Mouse (Mus musculus): ENCODE data around the gene Dgcr2. TPM values are rescaled to one million over a fixed set of nuclear protein-coding genes. Genes with fewer than 3 reads are reported as not detected.
A peak's percentile ranks its signal among the peaks of the same experiment; 100 is the strongest.

Dgcr2 gene
- polyA plus RNA-seq, 1 experiment, result 29.4 TPM

DNA sequence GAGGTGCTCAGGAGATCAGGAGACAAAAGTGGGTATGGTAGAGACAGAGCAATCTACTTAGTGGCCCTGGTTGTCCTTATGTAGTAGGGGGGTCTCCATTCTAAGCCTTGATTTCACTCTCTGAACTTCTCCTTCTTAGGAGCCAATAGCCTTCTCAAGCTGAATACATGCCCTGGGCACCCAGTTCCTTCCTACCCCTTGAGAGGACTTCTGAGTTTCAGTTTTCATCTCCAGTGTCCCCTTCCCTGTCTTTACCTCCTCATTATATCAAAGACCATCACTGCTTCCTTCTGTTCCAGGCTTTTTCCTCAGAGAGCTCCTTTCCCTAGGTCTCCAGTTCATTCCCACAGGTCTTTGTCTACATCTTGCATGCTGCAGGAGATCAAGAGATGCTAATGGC, 101.8 kb downstream of the Dgcr2 start:
- H3K4me3 ChIP-seq (ENCODE audit: insufficient read depth, low read length), result peak overlapping the region; percentile 16; the same call in 1 of the 2 replicates
- no peak overlapping the region for H3K27ac ChIP-seq (ENCODE audit: insufficient read depth, low read depth, low read length)
- H3K4me1 ChIP-seq (ENCODE audit: control insufficient read depth, insufficient read depth, low read length), result peaks cover 3% of the 10 kb centered on the region; the same call in 1 of the 2 replicates
- TF ChIP-seq POLR2A (IDR thresholded peaks at IDR 0.05; ENCODE audit: borderline replicate concordance, low read depth, low read length) (no peak), CTCF (IDR thresholded peaks at IDR 0.05; ENCODE audit: low read depth, low read length) (no peak)

DNA sequence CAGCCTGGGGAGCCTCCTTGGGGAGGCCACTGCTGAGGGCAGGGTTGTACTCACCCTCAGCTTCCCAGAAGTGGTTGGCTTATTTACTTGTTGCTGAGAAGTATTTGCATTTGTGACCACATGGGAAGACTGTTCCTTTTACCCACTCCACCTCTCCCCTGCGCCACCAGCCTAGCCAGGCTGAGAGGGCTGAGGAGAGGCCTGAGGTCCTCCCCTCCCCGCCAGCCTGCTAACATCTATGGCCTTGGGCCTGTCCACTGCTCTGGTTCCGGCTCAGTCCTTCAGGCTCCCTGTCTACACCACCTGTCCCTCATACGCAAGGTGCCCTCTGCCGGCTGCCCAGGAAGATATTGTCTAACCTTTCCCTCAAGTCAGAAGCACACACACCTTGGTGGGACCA, 102.7 kb downstream of the Dgcr2 start:
- Histone ChIP-seq H3K4me1 (ENCODE audit: control insufficient read depth, insufficient read depth, low read length) (peaks cover 3% of the 10 kb centered on the region; the same call in 1 of the 2 replicates), H3K4me3 (ENCODE audit: insufficient read depth, low read length) (no peak overlapping the region), H3K27ac (ENCODE audit: insufficient read depth, low read depth, low read length) (no peak overlapping the region)
- TF ChIP-seq CTCF (IDR thresholded peaks at IDR 0.05; ENCODE audit: low read depth, low read length) (no peak), POLR2A (IDR thresholded peaks at IDR 0.05; ENCODE audit: borderline replicate concordance, low read depth, low read length) (no peak)

DNA sequence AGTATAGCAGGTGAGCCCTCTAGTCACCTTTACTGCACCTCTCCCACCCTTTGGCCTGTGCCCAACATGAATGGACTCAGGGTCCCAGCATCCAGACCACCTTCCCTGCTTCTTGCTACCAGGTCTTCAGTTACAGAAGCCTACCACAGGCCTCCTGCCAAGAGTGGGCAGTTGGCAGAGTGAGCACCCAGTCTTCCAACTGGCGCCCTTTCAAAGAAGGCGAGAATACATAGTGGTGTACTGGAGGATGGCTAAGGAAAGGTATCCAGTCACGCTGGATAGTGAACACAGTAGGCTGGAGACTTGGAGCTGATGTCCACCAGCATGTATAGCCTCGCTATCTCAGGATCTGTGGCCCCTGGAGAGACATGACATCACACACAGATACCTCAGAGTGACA, 104.3 kb downstream of the Dgcr2 start:
- Histone ChIP-seq H3K27ac (ENCODE audit: insufficient read depth, low read depth, low read length) (no peak overlapping the region), H3K4me1 (ENCODE audit: control insufficient read depth, insufficient read depth, low read length) (peaks cover 3% of the 10 kb centered on the region; the same call in 1 of the 2 replicates), H3K4me3 (ENCODE audit: insufficient read depth, low read length) (no peak overlapping the region)
- TF ChIP-seq POLR2A (IDR thresholded peaks at IDR 0.05; ENCODE audit: borderline replicate concordance, low read depth, low read length) (no peak), CTCF (IDR thresholded peaks at IDR 0.05; ENCODE audit: low read depth, low read length) (no peak)

DNA sequence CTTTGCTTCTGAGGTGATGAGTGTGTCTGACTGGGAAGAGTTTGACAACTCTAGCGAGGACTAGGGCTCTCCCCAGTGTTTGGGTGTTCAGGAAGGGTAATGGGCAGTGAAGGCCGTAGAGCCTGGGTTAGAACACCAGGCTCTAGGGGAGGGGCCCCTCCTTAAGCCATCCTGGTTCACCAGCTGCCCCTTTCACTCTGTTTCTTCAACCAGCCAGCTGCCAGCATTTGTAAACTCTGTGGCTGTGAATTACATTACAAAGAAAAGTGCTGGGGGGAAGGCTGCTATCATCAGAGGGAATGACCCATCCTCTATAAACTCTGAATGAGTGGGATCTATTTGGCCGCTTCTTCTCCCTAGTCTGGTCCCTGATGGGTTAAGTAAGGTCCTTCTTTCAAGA, 105.6 kb downstream of the Dgcr2 start:
- TF ChIP-seq POLR2A (IDR thresholded peaks at IDR 0.05; ENCODE audit: borderline replicate concordance, low read depth, low read length) (no peak), CTCF (IDR thresholded peaks at IDR 0.05; ENCODE audit: low read depth, low read length) (no peak)
- Histone ChIP-seq H3K4me1 (ENCODE audit: control insufficient read depth, insufficient read depth, low read length) (peaks cover 3% of the 10 kb centered on the region; the same call in 1 of the 2 replicates), H3K27ac (ENCODE audit: insufficient read depth, low read depth, low read length) (no peak overlapping the region), H3K4me3 (ENCODE audit: insufficient read depth, low read length) (no peak overlapping the region)

Other genes with a start within 250 kb of the Dgcr2 start
- gene Med15, start 165.7 kb downstream of the Dgcr2 start, polyA plus RNA-seq (2012; ENCODE audit: insufficient read depth, insufficient read length, missing spikeins), result 82.4 and 105 TPM in 2 replicates
- gene Klhl22, start 138.9 kb downstream of the Dgcr2 start, polyA plus RNA-seq (2012; ENCODE audit: insufficient read depth, insufficient read length, missing spikeins), result 9.3 and 12.4 TPM in 2 replicates
- gene Scarf2, start 101.3 kb downstream of the Dgcr2 start, polyA plus RNA-seq (2012; ENCODE audit: insufficient read depth, insufficient read length, missing spikeins), result 0.86 and 1.7 TPM in 2 replicates
- not detected in 2 replicates for gene B830017H08Rik, start 65.4 kb downstream of the Dgcr2 start, polyA plus RNA-seq (2012; ENCODE audit: insufficient read depth, insufficient read length, missing spikeins)
- gene Car15, start 60.2 kb downstream of the Dgcr2 start, polyA plus RNA-seq (2012; ENCODE audit: insufficient read depth, insufficient read length, missing spikeins), result 1.3 and 1.6 TPM in 2 replicates
- not detected in 2 replicates for gene Gm20518, start 6.9 kb downstream of the Dgcr2 start, polyA plus RNA-seq (2012; ENCODE audit: insufficient read depth, insufficient read length, missing spikeins)
- not detected in 2 replicates for gene Tssk1, start 4.3 kb downstream of the Dgcr2 start, polyA plus RNA-seq (2012; ENCODE audit: insufficient read depth, insufficient read length, missing spikeins)
- gene Tssk2, start 75 bp upstream of the Dgcr2 start, polyA plus RNA-seq (2012; ENCODE audit: insufficient read depth, insufficient read length, missing spikeins), result not detected in 2 replicates
- gene Ess2, start 12.8 kb upstream of the Dgcr2 start, polyA plus RNA-seq (2012; ENCODE audit: insufficient read depth, insufficient read length, missing spikeins), result 20.1 and 27.1 TPM in 2 replicates
- not detected in 2 replicates for gene Gsc2, start 16.5 kb upstream of the Dgcr2 start, polyA plus RNA-seq (2012; ENCODE audit: insufficient read depth, insufficient read length, missing spikeins)
- 53.5 and 59.4 TPM in 2 replicates for gene Slc25a1, start 29.7 kb upstream of the Dgcr2 start, polyA plus RNA-seq (2012; ENCODE audit: insufficient read depth, insufficient read length, missing spikeins)
- not detected in 2 replicates for gene Vpreb2, start 81.9 kb upstream of the Dgcr2 start, polyA plus RNA-seq (2012; ENCODE audit: insufficient read depth, insufficient read length, missing spikeins)
- gene Dgcr6, start 154.3 kb upstream of the Dgcr2 start, polyA plus RNA-seq (2012; ENCODE audit: insufficient read depth, insufficient read length, missing spikeins), result 23.0 and 26.4 TPM in 2 replicates
- gene Prodh, start 191.6 kb upstream of the Dgcr2 start, polyA plus RNA-seq (2012; ENCODE audit: insufficient read depth, insufficient read length, missing spikeins), result 4.5 and 4.8 TPM in 2 replicates
- not detected in 2 replicates for gene Rtn4r, start 229.1 kb upstream of the Dgcr2 start, polyA plus RNA-seq (2012; ENCODE audit: insufficient read depth, insufficient read length, missing spikeins)

Measured in bone marrow macrophage, adult 2 months (primary cell).